Mouse (Mus musculus) spleen, adult 2 months (tissue): ENCODE measurements around the gene M1ap.

Source experiments
- CTCF ChIP-seq: fragments of 200-500 bp; IDR thresholded peaks from 2 replicates; pipeline ENCODE4 v1.5.1; 2011; ENCODE audit warnings: mild to moderate bottlenecking, inconsistent platforms; ENCODE audit not compliant: insufficient read depth, insufficient read length, insufficient replicate concordance; ENCODE audit errors: extremely low read depth
- POLR2A ChIP-seq: fragments of 200-500 bp; IDR thresholded peaks from 2 replicates; pipeline ENCODE4 v1.6.1; 2011; ENCODE audit warnings: low read depth, low read length, inconsistent platforms

GRCm38 (mm10) chr6:82927617-82928016 lies 19.1 kb upstream of the M1ap start:
- TF ChIP-seq CTCF (no peak), POLR2A (no peak)
